Mouse (Mus musculus) bone marrow macrophage, adult 2 months (primary cell): ENCODE data around the gene Agap1. TPM values are rescaled to one million over a fixed set of nuclear protein-coding genes. Genes with fewer than 3 reads are reported as not detected.
A peak's percentile ranks its signal among the peaks of the same experiment; 100 is the strongest.

Experiments used
- H3K27ac ChIP-seq: 2 replicates; pipeline ENCODE4 v1.5.1; 2012; ENCODE audit warnings: low read depth, low read length; ENCODE audit not compliant: insufficient read depth
- H3K4me1 ChIP-seq: 2 replicates; pipeline ENCODE4 v1.6.1; 2012; ENCODE audit warnings: low read length; ENCODE audit not compliant: control insufficient read depth, insufficient read depth
- H3K4me3 ChIP-seq: 2 replicates; pipeline ENCODE4 v1.5.1; 2012; ENCODE audit warnings: mild to moderate bottlenecking, low read length, moderate library complexity; ENCODE audit not compliant: insufficient read depth
- CTCF ChIP-seq: IDR thresholded peaks from 2 replicates; pipeline ENCODE4 v1.5.1; 2012; ENCODE audit warnings: low read depth, mild to moderate bottlenecking, low read length, moderate library complexity
- POLR2A ChIP-seq: IDR thresholded peaks from 2 replicates; pipeline ENCODE4 v1.6.1; 2012; ENCODE audit warnings: mild to moderate bottlenecking, low read depth, low read length, borderline replicate concordance
- polyA plus RNA-seq: library from polyadenylated mRNA; stranded (reverse); fragments of >200 nt; gene quantifications from 2 replicates; pipeline ENCODE4 v1.2.4, GENCODE M21; 2012; ENCODE audit not compliant: missing spikeins, insufficient read depth, insufficient read length

Agap1 gene
- polyA plus RNA-seq, 1 experiment = 14.8 TPM

DNA sequence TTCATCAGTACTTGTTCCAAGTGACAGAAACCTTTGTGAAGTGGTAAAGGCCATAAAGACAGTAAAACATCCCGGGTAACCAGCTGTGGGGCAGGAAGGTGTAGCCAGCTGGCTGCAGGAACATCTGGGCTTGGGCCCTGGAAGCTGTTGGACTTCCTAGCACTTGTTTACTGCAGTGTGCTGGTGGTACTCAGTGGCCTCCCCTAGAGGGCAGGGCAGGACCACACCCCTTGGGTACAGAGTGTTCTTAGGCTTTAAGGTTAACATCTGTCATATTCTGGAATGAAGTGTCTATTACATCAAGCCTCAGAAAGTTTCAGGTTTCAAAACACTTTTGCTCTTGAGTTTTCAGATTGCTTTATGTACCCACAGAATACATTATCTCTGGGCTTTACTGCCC is 376.5 kb downstream of the Agap1 start:
- no peaks in the 10 kb centered on the region for H3K4me1 ChIP-seq
- TF ChIP-seq CTCF (no peak), POLR2A (no peak)
- no peak overlapping the region for H3K4me3 ChIP-seq
- H3K27ac ChIP-seq = no peak overlapping the region

DNA sequence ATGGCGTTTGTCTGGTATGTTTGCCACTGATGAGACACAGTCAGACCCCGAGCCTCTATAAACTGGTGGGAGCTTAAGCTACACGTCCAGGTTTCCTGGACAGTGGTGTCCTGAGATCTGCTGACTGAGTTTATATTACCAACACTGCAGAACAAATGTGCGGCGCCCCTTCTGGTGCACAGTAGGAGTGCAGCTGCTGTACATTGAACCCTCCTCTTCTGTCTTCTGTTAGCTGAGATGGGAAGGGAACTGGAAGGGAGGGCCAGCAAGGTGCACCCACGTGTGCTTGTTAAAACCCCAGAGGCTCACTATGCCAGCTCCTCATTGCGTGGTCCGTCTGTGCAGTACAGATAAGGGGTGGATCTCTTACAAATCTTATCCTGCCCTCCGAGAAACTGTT is 389.5 kb downstream of the Agap1 start:
- no peak overlapping the region for H3K4me3 ChIP-seq
- TF ChIP-seq POLR2A = no peak
- TF ChIP-seq CTCF = no peak
- no peaks in the 10 kb centered on the region for H3K4me1 ChIP-seq

DNA sequence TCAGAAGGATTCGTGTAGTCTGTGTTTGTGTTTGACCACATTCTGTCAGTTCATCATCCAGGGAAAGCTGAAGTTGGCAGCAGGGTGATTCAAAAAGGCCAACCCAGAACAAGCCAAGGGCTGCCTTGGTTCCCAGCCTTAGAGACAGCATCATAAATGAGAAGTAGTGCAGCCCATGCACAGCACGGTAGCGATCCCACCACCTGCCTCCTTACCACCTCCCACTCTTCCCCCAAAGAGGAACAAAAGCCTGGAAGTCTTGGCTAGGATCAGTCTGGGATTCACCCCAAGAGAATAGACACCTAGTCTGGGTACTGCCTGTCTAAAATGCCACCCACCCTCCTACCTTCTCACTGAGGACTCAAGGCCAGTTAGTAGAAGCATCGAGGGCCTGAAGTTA is 390.9 kb downstream of the Agap1 start:
- Histone ChIP-seq H3K27ac (no peak overlapping the region), H3K4me3 (no peak overlapping the region), H3K4me1 (no peaks in the 10 kb centered on the region)
- TF ChIP-seq POLR2A (no peak), CTCF (no peak)

More for the DNA sequence above, 389.5 kb downstream of the Agap1 start:
- no peak overlapping the region for H3K27ac ChIP-seq

DNA sequence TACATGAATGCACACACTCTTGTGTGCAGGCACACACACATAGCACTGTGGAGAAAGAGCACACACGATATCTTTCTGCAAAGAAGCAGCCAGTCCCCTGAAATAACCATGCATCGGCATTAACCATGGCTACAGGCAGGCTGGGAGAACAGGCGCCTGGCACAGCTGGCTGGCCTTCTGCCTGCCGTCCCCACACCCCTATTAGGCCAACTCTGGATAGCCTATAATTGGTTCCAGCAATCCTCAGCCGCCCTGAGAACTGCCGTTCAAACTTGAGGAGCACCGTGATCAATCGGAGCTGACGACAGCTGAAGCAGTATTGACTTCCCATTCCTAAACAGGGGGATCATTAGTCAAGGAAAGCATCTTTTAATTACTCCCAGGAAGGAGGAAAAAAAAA is 391.5 kb downstream of the Agap1 start:
- Histone ChIP-seq H3K4me1 (no peaks in the 10 kb centered on the region), H3K4me3 (no peak overlapping the region), H3K27ac (no peak overlapping the region)
- TF ChIP-seq POLR2A (no peak), CTCF (no peak)

DNA sequence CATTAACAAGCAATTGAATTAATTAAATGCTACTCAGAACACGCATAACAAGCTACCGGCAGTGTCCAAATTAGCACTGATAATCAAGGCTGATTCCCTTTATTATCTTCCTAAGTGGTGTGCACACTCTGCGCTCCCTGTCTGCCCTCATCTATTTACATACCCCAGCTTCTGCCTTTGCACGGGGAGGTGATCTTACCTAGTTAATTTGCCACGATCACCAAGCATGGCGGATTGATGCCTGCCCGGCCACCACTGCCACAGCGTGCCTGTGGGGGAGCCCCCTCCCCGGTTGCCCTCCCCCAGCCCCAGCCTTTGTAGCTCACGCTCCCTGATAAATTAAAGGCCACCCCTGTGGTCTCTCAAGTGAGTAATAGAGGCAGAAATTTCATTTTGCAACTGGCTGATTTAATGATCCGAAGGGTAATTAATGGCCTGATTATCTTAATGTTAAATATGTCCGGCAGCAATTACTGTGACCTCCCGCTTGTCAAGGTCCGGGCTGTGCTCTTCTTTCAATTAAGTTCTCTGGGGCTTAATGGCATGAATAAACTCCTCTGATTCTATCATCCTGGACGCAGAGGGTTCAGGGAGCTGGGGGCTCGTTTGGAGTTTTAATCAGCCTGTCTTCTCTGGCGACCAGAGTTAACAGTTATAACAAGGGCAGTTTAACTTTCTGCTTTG is 393.9 kb downstream of the Agap1 start:
- no peak overlapping the region for H3K4me3 ChIP-seq
- no peak for TF ChIP-seq CTCF
- no peak for TF ChIP-seq POLR2A
- H3K27ac ChIP-seq = no peak overlapping the region
- no peaks in the 10 kb centered on the region for H3K4me1 ChIP-seq

DNA sequence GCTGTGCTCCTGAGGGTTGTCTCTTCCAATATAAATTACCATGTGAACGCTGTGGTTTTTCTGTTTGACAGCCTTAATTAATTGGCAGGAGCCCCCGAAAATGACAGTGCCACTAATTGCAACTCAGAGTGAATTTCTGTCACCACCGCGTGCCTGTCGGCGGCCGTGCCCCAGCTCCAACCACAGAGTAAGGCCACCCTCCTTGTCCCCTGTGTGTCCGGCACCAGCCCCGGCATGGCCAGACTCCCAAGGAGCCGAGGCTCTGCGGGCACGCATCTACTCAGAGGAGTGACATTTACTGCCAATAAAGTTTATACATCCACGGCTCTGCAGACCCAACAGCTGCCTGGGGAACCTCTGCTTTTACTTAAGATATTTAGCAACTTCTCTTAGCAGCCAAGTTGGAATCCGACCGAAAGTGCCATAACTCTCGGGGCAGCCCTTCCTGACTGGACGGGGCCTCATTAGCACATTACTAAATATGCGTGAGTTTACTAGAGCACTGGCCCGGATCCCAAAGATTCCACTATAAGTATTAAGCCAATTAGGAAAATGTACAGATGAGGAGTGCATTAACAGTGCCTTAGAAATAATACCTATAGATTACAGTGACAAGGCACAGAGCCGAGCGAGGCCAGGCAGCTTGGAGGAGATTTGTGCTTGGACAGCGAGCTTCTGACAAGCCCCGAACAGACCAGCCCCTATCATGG is 394.7 kb downstream of the Agap1 start:
- Histone ChIP-seq H3K4me3 (no peak overlapping the region), H3K4me1 (no peaks in the 10 kb centered on the region), H3K27ac (no peak overlapping the region)
- no peak for TF ChIP-seq CTCF
- no peak for TF ChIP-seq POLR2A

DNA sequence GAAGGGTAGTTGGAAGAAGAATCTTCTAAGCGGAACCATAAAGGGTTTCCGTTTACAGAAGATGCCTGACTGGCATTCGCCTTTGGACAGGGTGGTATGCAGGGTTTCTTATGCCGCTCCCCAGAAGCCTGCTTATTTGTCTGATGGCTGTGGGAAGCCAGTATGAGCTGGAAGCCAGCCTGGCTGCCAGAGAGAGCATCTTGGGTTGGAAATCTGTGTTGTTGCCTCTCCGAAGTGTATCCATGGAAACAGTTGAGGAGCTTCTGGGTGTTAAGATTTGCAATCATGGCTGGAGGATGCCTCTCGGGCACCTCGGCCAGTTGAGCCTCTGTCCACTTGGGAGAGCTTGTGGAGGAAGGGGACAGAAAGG is 395.2 kb downstream of the Agap1 start:
- Histone ChIP-seq H3K4me1 (no peaks in the 10 kb centered on the region), H3K27ac (no peak overlapping the region), H3K4me3 (no peak overlapping the region)
- no peak for TF ChIP-seq POLR2A
- TF ChIP-seq CTCF = no peak

DNA sequence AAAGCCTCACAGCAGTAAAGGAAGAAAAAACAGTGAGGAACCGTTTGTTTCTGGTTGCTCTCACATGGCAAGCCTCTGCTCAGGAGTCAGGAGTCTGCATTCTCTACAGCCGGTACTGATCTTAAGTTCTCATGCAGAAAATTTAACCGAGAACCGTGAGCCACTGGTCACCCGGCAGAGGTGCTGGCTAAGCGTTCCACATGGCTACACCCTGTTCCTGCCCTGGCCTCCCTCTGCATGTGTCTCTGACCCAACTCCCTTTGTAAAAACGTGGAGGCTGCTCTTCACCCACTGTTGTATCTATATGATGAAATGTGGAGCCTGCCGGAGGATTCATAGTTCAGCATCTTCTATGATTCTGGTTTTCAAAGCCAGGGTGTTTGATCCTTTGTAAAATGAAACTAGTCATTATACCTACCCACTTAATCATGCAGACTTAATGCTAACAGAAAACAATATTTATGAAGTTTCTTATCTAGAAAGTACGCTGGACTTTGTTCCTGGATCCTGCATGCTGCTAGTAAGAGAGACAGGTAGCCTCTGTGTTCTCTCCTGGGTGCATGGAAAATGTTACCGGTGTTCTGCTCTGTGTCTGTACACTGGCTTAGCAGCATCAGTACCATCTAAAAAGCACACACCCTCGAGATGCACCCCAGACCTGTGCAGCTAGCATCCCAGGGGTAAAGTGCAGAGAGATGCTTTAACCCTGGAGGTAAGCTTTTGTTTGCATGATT is 396.2 kb downstream of the Agap1 start:
- TF ChIP-seq CTCF = no peak
- TF ChIP-seq POLR2A = no peak
- Histone ChIP-seq H3K4me3 (no peak overlapping the region), H3K27ac (no peak overlapping the region)

DNA sequence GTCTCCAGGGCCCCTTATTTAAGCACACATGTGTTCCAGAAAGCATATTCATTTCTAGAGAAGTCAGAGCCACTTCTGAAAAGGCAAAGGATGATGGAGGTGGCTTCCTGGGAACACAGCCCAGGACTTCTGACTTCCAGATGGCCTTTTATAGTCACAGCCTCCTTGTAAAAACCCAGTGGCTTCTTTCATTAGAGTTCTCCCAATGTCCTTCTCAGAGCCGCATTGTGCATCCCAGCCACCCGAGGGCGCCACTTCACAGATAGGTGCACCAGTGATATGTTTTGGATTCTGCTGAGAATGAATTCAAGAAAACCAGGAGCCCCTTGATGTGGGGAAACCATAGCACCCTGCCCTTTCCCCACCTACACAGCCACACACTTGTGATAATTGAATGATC is 404.6 kb downstream of the Agap1 start:
- no peak for TF ChIP-seq POLR2A
- peak; percentile 39 for TF ChIP-seq CTCF
- H3K4me1 ChIP-seq = no peaks in the 10 kb centered on the region
- no peak overlapping the region for H3K27ac ChIP-seq
- H3K4me3 ChIP-seq = no peak overlapping the region

More for the DNA sequence above, 396.2 kb downstream of the Agap1 start:
- H3K4me1 ChIP-seq = no peaks in the 10 kb centered on the region

DNA sequence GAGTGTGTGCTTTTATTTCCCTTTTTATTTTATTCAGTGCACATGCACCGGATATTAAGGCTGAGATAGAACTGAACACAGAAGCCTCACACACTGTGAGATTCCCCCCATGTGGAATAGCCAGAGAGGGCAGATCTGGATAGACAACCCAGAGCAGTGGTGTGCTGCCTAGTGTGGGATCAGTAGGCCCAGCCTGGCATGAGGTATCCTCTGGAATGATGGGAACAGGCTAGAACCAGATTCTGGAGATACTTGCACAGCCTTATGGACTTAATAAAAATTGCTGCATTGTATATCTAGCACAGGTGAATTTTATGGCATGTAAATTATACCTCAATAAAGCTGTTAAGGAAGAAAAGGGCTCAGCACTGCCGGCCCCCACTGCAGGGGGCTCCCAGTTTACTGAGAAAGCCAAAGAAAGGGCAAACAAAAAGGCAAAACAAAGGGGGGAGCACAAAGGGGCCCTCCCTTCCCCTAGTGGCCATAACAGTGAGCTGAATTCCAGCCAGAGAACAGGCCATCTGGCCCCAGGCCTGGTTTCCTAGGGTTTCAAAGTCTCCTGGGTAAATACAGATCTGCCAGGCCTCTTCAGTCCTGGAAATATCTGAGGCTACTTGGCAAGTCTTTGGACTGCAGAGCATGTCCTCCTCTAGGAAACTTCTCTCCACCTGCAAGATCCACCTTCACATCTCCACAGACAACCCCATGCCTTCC is 405.6 kb downstream of the Agap1 start:
- no peak overlapping the region for H3K4me3 ChIP-seq
- H3K27ac ChIP-seq = no peak overlapping the region
- TF ChIP-seq CTCF (no peak), POLR2A (no peak)
- H3K4me1 ChIP-seq = no peaks in the 10 kb centered on the region

DNA sequence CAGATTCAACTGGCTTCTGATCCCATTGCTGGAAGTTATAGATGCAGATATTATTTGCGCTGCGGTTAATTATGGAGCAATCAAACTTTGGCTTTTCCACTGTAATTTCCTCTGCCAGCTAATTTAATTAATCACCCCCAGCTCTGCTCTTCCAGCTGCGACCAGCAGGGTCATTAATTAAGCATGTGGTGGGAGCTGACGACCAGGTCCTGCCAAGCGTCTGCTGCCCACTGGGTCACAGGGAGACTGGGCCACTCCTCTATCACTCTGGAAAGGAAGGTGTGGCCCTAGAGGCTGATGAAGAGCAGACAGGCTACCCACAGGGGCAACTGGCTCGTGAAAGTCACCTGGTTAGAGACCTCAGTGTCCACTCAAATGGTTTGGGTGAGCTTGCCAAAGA is 411.2 kb downstream of the Agap1 start:
- Histone ChIP-seq H3K4me1 (peaks cover 4% of the 10 kb centered on the region), H3K27ac (no peak overlapping the region), H3K4me3 (no peak overlapping the region)
- TF ChIP-seq CTCF = no peak
- TF ChIP-seq POLR2A = no peak
